Mouse (Mus musculus) midbrain, embryonic 12.5 days (tissue): ENCODE measurements at regions not wholly inside any gene's neighbourhood (a gene's known extent, or its start where the extent isn't known, plus 50 kb on each side); places are given as distances from the start of the nearest gene placed in this dataset.

Experiments used
- ATAC-seq: fragments of 200-750 bp; cut with Nextera tagmentation; 2 replicates; pipeline ENCODE4 v1.8.0; 2017; ENCODE audit warnings: low read depth, moderate TSS enrichment, moderate library complexity; ENCODE audit not compliant: low FRiP score
- H3K27ac ChIP-seq: fragments of 300-500 bp; sonication (generic); replicated peaks from 2 replicates; pipeline ENCODE4 v1.5.1; 2016; ENCODE audit warnings: mild to moderate bottlenecking
- H3K27me3 ChIP-seq: fragments of 300-500 bp; sonication (generic); 2 replicates; pipeline ENCODE4 v1.6.1; 2016; ENCODE audit warnings: mild to moderate bottlenecking
- H3K36me3 ChIP-seq: fragments of 300-500 bp; sonication (generic); 2 replicates; pipeline ENCODE4 v1.6.1; 2016
- H3K4me1 ChIP-seq: fragments of 300-500 bp; sonication (generic); 2 replicates; pipeline ENCODE4 v1.6.1; 2016
- H3K4me2 ChIP-seq: fragments of 300-500 bp; sonication (generic); replicated peaks from 2 replicates; pipeline ENCODE4 v1.6.1; 2016; ENCODE audit warnings: mild to moderate bottlenecking, moderate library complexity
- H3K4me3 ChIP-seq: fragments of 300-500 bp; sonication (generic); 2 replicates; pipeline ENCODE4 v1.5.1; 2016; ENCODE audit warnings: mild to moderate bottlenecking
- H3K9ac ChIP-seq: fragments of 300-500 bp; sonication (generic); replicated peaks from 2 replicates; pipeline ENCODE4 v1.6.1; 2016; ENCODE audit warnings: mild to moderate bottlenecking, moderate library complexity
- H3K9me3 ChIP-seq: fragments of 300-500 bp; sonication (generic); 2 replicates; pipeline ENCODE4 v1.6.1; 2016; ENCODE audit warnings: mild to moderate bottlenecking
- WGBS: fragments of 180-500 bp; shearing (Covaris S2); methylation state at CpG from one replicate; pipeline ENCODE4 v1.1.7; 2016; 5-methylcytosine and 5-hydroxymethylcytosine counted together

DNA sequence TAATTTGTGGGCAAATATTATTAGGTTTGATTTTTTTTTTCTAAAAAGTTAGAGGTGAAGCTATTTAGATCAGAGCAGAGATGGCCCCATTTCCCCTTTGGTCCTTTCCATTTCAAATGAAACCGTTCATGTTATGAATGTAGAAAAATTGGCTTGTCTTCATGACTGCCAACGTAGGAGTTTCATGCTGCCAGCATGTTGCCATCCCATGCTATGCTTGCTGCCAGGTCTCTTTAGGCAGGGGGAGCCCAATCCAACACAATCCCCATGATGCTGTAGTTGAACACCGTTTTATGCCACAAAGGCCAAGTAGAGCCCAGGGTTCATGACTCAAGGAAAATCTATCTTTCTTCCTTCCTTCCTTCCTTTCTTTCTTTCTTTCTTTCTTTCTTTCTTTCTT is 259.5 kb downstream of the Abcc12 start:
- no peak for ATAC-seq
- no peak overlapping the region for H3K4me2 ChIP-seq
- no peaks in the 10 kb centered on the region for H3K9me3 ChIP-seq
- no peak overlapping the region for H3K9ac ChIP-seq
- no peak overlapping the region for H3K27ac ChIP-seq
- 87% methylated on average over 3 of the region's 3 CpGs for WGBS
- H3K4me3 ChIP-seq, result no peak overlapping the region
- no peaks in the 10 kb centered on the region for H3K4me1 ChIP-seq
- no peaks in the 10 kb centered on the region for H3K27me3 ChIP-seq
- no peaks in the 10 kb centered on the region for H3K36me3 ChIP-seq

- ATAC-seq, result no peak
- Histone ChIP-seq H3K9ac (no peak overlapping the region), H3K9me3 (no peaks in the 10 kb centered on the region), H3K4me1 (no peaks in the 10 kb centered on the region), H3K4me3 (no peak overlapping the region), H3K27me3 (no peaks in the 10 kb centered on the region), H3K27ac (no peak overlapping the region), H3K36me3 (no peaks in the 10 kb centered on the region), H3K4me2 (no peak overlapping the region)
- WGBS, result 58% methylated on average over 3 of the region's 3 CpGs
Measured at GRCm38 (mm10) chr8:86318531-86318930, 262.0 kb downstream of the Abcc12 start.

GRCm38 (mm10) chr8:86316236-86316635 is 264.2 kb downstream of the Abcc12 start:
- WGBS, result 92% methylated on average over 7 of the region's 7 CpGs
- Histone ChIP-seq H3K36me3 (no peaks in the 10 kb centered on the region), H3K4me1 (no peaks in the 10 kb centered on the region), H3K4me2 (no peak overlapping the region), H3K4me3 (no peak overlapping the region), H3K27me3 (no peaks in the 10 kb centered on the region), H3K27ac (no peak overlapping the region), H3K9me3 (no peaks in the 10 kb centered on the region), H3K9ac (no peak overlapping the region)
- no peak for ATAC-seq

- Histone ChIP-seq H3K36me3 (no peaks in the 10 kb centered on the region), H3K9me3 (no peaks in the 10 kb centered on the region), H3K27ac (no peak overlapping the region), H3K9ac (no peak overlapping the region), H3K4me3 (no peak overlapping the region), H3K4me1 (no peaks in the 10 kb centered on the region), H3K27me3 (no peaks in the 10 kb centered on the region), H3K4me2 (no peak overlapping the region)
- no peak for ATAC-seq
- WGBS, result 63% methylated on average over 2 of the region's 2 CpGs
Measured at GRCm38 (mm10) chr8:86309460-86309859, 271.0 kb downstream of the Abcc12 start.

- WGBS, result 91% methylated on average over 3 of the region's 3 CpGs
- no peaks in the 10 kb centered on the region for H3K9me3 ChIP-seq
- ATAC-seq, result no peak
- no peaks in the 10 kb centered on the region for H3K4me1 ChIP-seq
- no peak overlapping the region for H3K4me3 ChIP-seq
- no peaks in the 10 kb centered on the region for H3K27me3 ChIP-seq
- no peak overlapping the region for H3K4me2 ChIP-seq
- H3K9ac ChIP-seq, result no peak overlapping the region
- no peaks in the 10 kb centered on the region for H3K36me3 ChIP-seq
- no peak overlapping the region for H3K27ac ChIP-seq
Measured at GRCm38 (mm10) chr8:86307339-86307738, 273.1 kb downstream of the Abcc12 start.

DNA sequence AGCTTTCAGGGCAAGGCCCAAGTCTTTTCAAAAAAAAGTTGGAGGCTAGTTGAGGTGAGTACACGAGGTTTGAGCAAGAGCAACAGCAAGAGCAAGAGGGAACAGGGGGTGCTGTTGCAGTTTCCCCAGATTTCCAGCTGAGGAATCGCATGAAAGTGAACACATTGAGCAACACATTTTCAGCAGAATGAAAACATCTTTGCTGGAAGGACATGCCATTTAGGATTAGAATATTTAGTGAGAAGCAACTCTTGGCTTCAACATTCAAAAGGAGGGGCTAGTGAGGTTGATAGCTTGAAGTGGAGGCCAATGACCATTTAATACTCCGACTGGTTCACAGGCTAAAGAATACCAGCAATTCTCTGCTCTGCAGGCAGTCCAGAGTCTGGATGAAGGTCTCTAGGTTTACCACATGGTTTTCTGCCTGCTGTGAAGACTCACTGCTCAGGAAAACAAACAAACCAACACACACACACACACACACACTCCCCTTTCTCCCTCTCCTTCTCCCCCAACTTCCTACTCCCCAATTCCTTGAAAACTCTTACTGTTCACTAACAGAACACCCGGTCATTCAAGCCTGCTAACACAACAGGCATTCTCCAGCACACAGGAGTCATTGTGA is 278.5 kb downstream of the Abcc12 start:
- Histone ChIP-seq H3K36me3 (no peaks in the 10 kb centered on the region), H3K9ac (no peak overlapping the region), H3K27ac (no peak overlapping the region), H3K4me2 (no peak overlapping the region), H3K9me3 (no peaks in the 10 kb centered on the region), H3K4me3 (no peak overlapping the region), H3K4me1 (no peaks in the 10 kb centered on the region), H3K27me3 (no peaks in the 10 kb centered on the region)
- WGBS, result 59% methylated on average over 4 of the region's 4 CpGs
- no peak for ATAC-seq

- no peak overlapping the region for H3K9ac ChIP-seq
- no peaks in the 10 kb centered on the region for H3K9me3 ChIP-seq
- no peaks in the 10 kb centered on the region for H3K4me1 ChIP-seq
- H3K27me3 ChIP-seq, result no peaks in the 10 kb centered on the region
- no peak overlapping the region for H3K4me3 ChIP-seq
- H3K36me3 ChIP-seq, result no peaks in the 10 kb centered on the region
- ATAC-seq, result no peak
- H3K27ac ChIP-seq, result no peak overlapping the region
- 91% methylated on average over 3 of the region's 3 CpGs for WGBS
- no peak overlapping the region for H3K4me2 ChIP-seq
Measured at GRCm38 (mm10) chr8:86288713-86289384, 291.6 kb downstream of the Abcc12 start.

DNA sequence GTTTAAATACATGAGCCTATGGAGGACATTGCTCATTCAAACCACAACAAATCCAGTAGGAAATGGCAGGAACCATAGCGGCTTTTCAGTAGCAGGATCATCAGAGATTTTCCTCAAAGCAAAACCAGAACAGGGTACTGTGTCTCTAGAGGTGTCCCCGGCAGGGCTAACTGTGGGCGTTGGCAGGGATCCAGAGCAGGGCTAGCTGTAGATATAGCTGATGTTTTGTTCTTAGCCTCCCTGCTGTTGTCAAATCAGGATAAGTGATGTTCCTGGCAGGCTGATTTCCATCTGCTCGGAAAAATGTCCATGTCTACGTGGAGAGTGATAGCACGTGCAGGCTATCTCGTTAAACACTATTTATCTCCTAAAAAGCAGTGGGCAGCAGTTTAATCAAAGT is 297.6 kb downstream of the Abcc12 start:
- WGBS, result 77% methylated on average over 7 of the region's 7 CpGs
- Histone ChIP-seq H3K27me3 (no peaks in the 10 kb centered on the region), H3K9ac (no peak overlapping the region)

GRCm38 (mm10) chr8:86280093-86280721 is 300.3 kb downstream of the Abcc12 start:
- H3K9ac ChIP-seq, result no peak overlapping the region
- H3K4me2 ChIP-seq, result no peak overlapping the region
- no peaks in the 10 kb centered on the region for H3K36me3 ChIP-seq
- no peak overlapping the region for H3K4me3 ChIP-seq
- no peak overlapping the region for H3K27ac ChIP-seq
- H3K9me3 ChIP-seq, result no peaks in the 10 kb centered on the region
- no peaks in the 10 kb centered on the region for H3K4me1 ChIP-seq
- WGBS, result 88% methylated on average over 18 of the region's 18 CpGs
- ATAC-seq, result no peak
- no peaks in the 10 kb centered on the region for H3K27me3 ChIP-seq

More for the DNA sequence above, 297.6 kb downstream of the Abcc12 start:
- H3K4me2 ChIP-seq, result no peak overlapping the region
- H3K9me3 ChIP-seq, result no peaks in the 10 kb centered on the region
- no peak overlapping the region for H3K27ac ChIP-seq
- H3K4me3 ChIP-seq, result no peak overlapping the region
- H3K4me1 ChIP-seq, result no peaks in the 10 kb centered on the region
- ATAC-seq, result no peak
- H3K36me3 ChIP-seq, result no peaks in the 10 kb centered on the region

GRCm38 (mm10) chr8:86275699-86276098 is 304.8 kb downstream of the Abcc12 start:
- no peak overlapping the region for H3K9ac ChIP-seq
- WGBS, result 92% methylated on average over 4 of the region's 4 CpGs
- H3K4me1 ChIP-seq, result peaks cover 10% of the 10 kb centered on the region
- no peaks in the 10 kb centered on the region for H3K27me3 ChIP-seq
- no peak overlapping the region for H3K4me2 ChIP-seq
- H3K27ac ChIP-seq, result no peak overlapping the region
- ATAC-seq, result no peak
- no peaks in the 10 kb centered on the region for H3K36me3 ChIP-seq
- no peaks in the 10 kb centered on the region for H3K9me3 ChIP-seq
- H3K4me3 ChIP-seq, result no peak overlapping the region

GRCm38 (mm10) chr8:86273811-86274210 is 306.7 kb downstream of the Abcc12 start:
- 36% methylated on average over 3 of the region's 3 CpGs for WGBS

DNA sequence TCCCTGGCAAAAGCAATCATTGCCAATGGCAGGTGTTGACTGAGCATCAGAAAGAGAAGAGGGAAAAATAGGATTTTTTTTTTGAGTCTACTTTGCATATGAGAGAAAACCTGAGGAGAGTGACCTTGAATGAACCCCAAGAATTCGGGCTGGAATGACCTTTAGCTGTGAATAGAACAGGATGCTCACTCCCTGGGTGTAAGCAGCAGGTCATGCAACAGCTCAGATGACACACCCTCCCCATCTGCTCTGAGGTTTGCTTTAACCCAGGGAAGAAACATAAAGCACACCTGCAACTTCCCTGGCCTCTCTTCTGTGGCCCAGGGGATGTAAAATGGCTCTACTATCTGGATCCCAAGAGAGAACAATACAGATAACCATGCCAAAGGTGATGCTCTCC is 307.9 kb downstream of the Abcc12 start:
- Histone ChIP-seq H3K27ac (no peak overlapping the region), H3K9ac (no peak overlapping the region), H3K4me1 (peaks cover 10% of the 10 kb centered on the region), H3K4me3 (no peak overlapping the region), H3K4me2 (no peak overlapping the region), H3K36me3 (no peaks in the 10 kb centered on the region), H3K9me3 (no peaks in the 10 kb centered on the region), H3K27me3 (no peaks in the 10 kb centered on the region)
- 29% methylated on average over 1 of the region's 1 CpGs for WGBS
- no peak for ATAC-seq

More at GRCm38 (mm10) chr8:86273811-86274210, 306.7 kb downstream of the Abcc12 start:
- Histone ChIP-seq H3K36me3 (no peaks in the 10 kb centered on the region), H3K9me3 (no peaks in the 10 kb centered on the region), H3K4me1 (peaks cover 10% of the 10 kb centered on the region), H3K27ac (no peak overlapping the region), H3K9ac (no peak overlapping the region), H3K4me3 (no peak overlapping the region), H3K27me3 (no peaks in the 10 kb centered on the region), H3K4me2 (no peak overlapping the region)
- ATAC-seq, result 0 out of 2 replicates have a peak, but pooled peaks have one; percentile 34
